Mouse (Mus musculus) MEL (cell line): Measurements from ENCODE around the gene Tshb. TPM values are rescaled to one million over a fixed set of nuclear protein-coding genes. Genes with fewer than 3 reads are reported as not detected.

Experiments used
- DNase-seq: peaks from one replicate; pipeline ENCODE4 v3.0.0; 2011; ENCODE audit warnings: low read depth, low spot score
- H3K27ac ChIP-seq: 2 replicates; pipeline ENCODE4 v1.5.1; 2012; ENCODE audit warnings: low read depth, mild to moderate bottlenecking, control low read depth, low read length, moderate library complexity; ENCODE audit not compliant: control insufficient read depth
- H3K27me3 ChIP-seq, 2 experiments: fragments of 150-350 bp in 1 of 2; sonication (generic) in 1 of 2; 2 replicates each; pipeline ENCODE4 v1.6.1; 2012; ENCODE audit warnings: low read length in 2 of 2, mild to moderate bottlenecking in 2 of 2, improper control_type of control experiment in 1 of 2, moderate library complexity in 1 of 2; ENCODE audit not compliant: insufficient read depth in 2 of 2, control insufficient read depth in 1 of 2
- H3K36me3 ChIP-seq, 2 experiments: 2 replicates each; pipeline ENCODE4 v1.6.1; 2012 to 2014; ENCODE audit warnings: low read length in 2 of 2, improper control_type of control experiment in 1 of 2, inconsistent platforms in 1 of 2, mild to moderate bottlenecking in 1 of 2; ENCODE audit not compliant: insufficient read depth in 2 of 2, control insufficient read depth in 1 of 2
- H3K4me1 ChIP-seq, 2 experiments: fragments of 150-350 bp in 1 of 2; sonication (generic) in 1 of 2; 2 replicates each; pipeline ENCODE4 v1.6.1; 2012; ENCODE audit warnings: low read length in 2 of 2, improper control_type of control experiment in 1 of 2, mild to moderate bottlenecking in 1 of 2; ENCODE audit not compliant: insufficient read depth in 2 of 2, control insufficient read depth in 1 of 2
- H3K4me3 ChIP-seq, 2 experiments: fragments of 150-350 bp in 1 of 2; sonication (generic) in 1 of 2; 2 replicates each; pipeline ENCODE4 v1.5.1; 2012; ENCODE audit warnings: low read depth in 2 of 2, low read length in 2 of 2, mild to moderate bottlenecking in 2 of 2, moderate library complexity in 2 of 2, control low read depth in 1 of 2, improper control_type of control experiment in 1 of 2; ENCODE audit not compliant: control insufficient read depth in 1 of 2, insufficient read depth in 1 of 2
- H3K79me2 ChIP-seq: 2 replicates; pipeline ENCODE4 v1.6.1; 2012; ENCODE audit warnings: mild to moderate bottlenecking, low read length, moderate library complexity; ENCODE audit not compliant: control insufficient read depth, poor library complexity, insufficient read depth
- H3K9ac ChIP-seq: 2 replicates; pipeline ENCODE4 v1.6.1; 2012; ENCODE audit warnings: low read depth, mild to moderate bottlenecking, control low read depth, low read length, moderate library complexity; ENCODE audit not compliant: control insufficient read depth, poor library complexity, severe bottlenecking
- H3K9me3 ChIP-seq: fragments of 150-350 bp; sonication (generic); replicated peaks from 2 replicates; pipeline ENCODE4 v1.6.1; 2012; ENCODE audit warnings: mild to moderate bottlenecking, low read length, improper control_type of control experiment, moderate library complexity; ENCODE audit not compliant: insufficient read depth
- BHLHE40 ChIP-seq: IDR thresholded peaks from 2 replicates; pipeline ENCODE4 v1.6.1; 2012; ENCODE audit warnings: low read depth, mild to moderate bottlenecking, inconsistent platforms, low read length, improper control_type of control experiment, borderline replicate concordance
- CHD2 ChIP-seq: IDR thresholded peaks from 2 replicates; pipeline ENCODE4 v1.6.1; 2011; ENCODE audit warnings: low read length, improper control_type of control experiment
- CTCF ChIP-seq, 3 experiments: IDR thresholded peaks in 2 of 3; conservative IDR thresholded peaks in 1 of 3; 2 replicates each; pipeline ENCODE4 v1.5.1; 2011 to 2012; ENCODE audit warnings: low read length in 3 of 3, low read depth in 2 of 3, mild to moderate bottlenecking in 2 of 3, improper control_type of control experiment in 1 of 3, inconsistent platforms in 1 of 3, mixed read lengths in 1 of 3, moderate library complexity in 1 of 3; ENCODE audit not compliant: control insufficient read depth in 1 of 3, insufficient read depth in 1 of 3, poor library complexity in 1 of 3, severe bottlenecking in 1 of 3
- E2F4 ChIP-seq: IDR thresholded peaks from 2 replicates; pipeline ENCODE4 v1.6.1; 2011; ENCODE audit warnings: low read depth, low read length, improper control_type of control experiment, borderline replicate concordance
- ELF1 ChIP-seq: IDR thresholded peaks from 2 replicates; pipeline ENCODE4 v1.6.1; 2014; ENCODE audit warnings: low read depth, mild to moderate bottlenecking, inconsistent platforms, low read length, improper control_type of control experiment, moderate library complexity
- EP300 ChIP-seq, 2 experiments: IDR thresholded peaks; 2 replicates each; pipeline ENCODE4 v1.6.1; 2011; ENCODE audit warnings: improper control_type of control experiment in 2 of 2, low read length in 2 of 2, low read depth in 1 of 2, mild to moderate bottlenecking in 1 of 2
- KAT2A ChIP-seq: conservative IDR thresholded peaks from 2 replicates; pipeline ENCODE4 v1.6.1; 2012; ENCODE audit warnings: low read depth, low read length, improper control_type of control experiment, inconsistent platforms
- MAFK ChIP-seq: IDR thresholded peaks from 2 replicates; pipeline ENCODE4 v1.6.1; 2011; ENCODE audit warnings: low read depth, mild to moderate bottlenecking, low read length, improper control_type of control experiment, borderline replicate concordance
- MAX ChIP-seq: IDR thresholded peaks from 2 replicates; pipeline ENCODE4 v1.6.1; 2011; ENCODE audit warnings: low read length, improper control_type of control experiment
- MAZ ChIP-seq: IDR thresholded peaks from 2 replicates; pipeline ENCODE4 v1.6.1; 2012; ENCODE audit warnings: low read depth, mild to moderate bottlenecking, inconsistent platforms, low read length, improper control_type of control experiment
- MXI1 ChIP-seq: IDR thresholded peaks from 2 replicates; pipeline ENCODE4 v1.6.1; 2011; ENCODE audit warnings: mild to moderate bottlenecking, low read depth, low read length, improper control_type of control experiment
- MYC ChIP-seq: IDR thresholded peaks from 2 replicates; pipeline ENCODE4 v1.6.1; 2011; ENCODE audit warnings: low read depth, mild to moderate bottlenecking, low read length, improper control_type of control experiment, moderate library complexity
- NELFE ChIP-seq: IDR thresholded peaks from 2 replicates; pipeline ENCODE4 v1.6.1; 2011; ENCODE audit warnings: low read depth, low read length, improper control_type of control experiment
- NRF1 ChIP-seq: IDR thresholded peaks from 2 replicates; pipeline ENCODE4 v1.6.1; 2014; ENCODE audit warnings: low read depth, mild to moderate bottlenecking, inconsistent platforms, low read length, improper control_type of control experiment, moderate library complexity; ENCODE audit not compliant: poor library complexity, insufficient read depth, severe bottlenecking
- POLR2A ChIP-seq, 2 experiments: IDR thresholded peaks; 2 replicates each; pipeline ENCODE4 v1.6.1; 2011 to 2012; ENCODE audit warnings: low read length in 2 of 2, mild to moderate bottlenecking in 2 of 2, control low read depth in 1 of 2, improper control_type of control experiment in 1 of 2, low read depth in 1 of 2, moderate library complexity in 1 of 2; ENCODE audit not compliant: control insufficient read depth in 1 of 2, insufficient read depth in 1 of 2, poor library complexity in 1 of 2
- POLR2AphosphoS5 ChIP-seq: IDR thresholded peaks from 2 replicates; pipeline ENCODE4 v1.6.1; 2012; ENCODE audit warnings: low read depth, borderline replicate concordance, mild to moderate bottlenecking, inconsistent platforms, low read length, moderate library complexity, mixed read lengths
- RAD21 ChIP-seq: IDR thresholded peaks from 2 replicates; pipeline ENCODE4 v1.6.1; 2011; ENCODE audit warnings: mild to moderate bottlenecking, low read depth, low read length, improper control_type of control experiment
- TBP ChIP-seq: IDR thresholded peaks from 2 replicates; pipeline ENCODE4 v1.8.0; 2011; ENCODE audit warnings: low read depth, low read length, improper control_type of control experiment
- UBTF ChIP-seq: IDR thresholded peaks from 2 replicates; pipeline ENCODE4 v1.6.1; 2012; ENCODE audit warnings: low read depth, mild to moderate bottlenecking, inconsistent platforms, low read length, improper control_type of control experiment, moderate library complexity, borderline replicate concordance; ENCODE audit not compliant: insufficient read depth
- USF1 ChIP-seq: IDR thresholded peaks from 2 replicates; pipeline ENCODE4 v1.6.1; 2014; ENCODE audit warnings: low read depth, mild to moderate bottlenecking, inconsistent platforms, low read length, improper control_type of control experiment, moderate library complexity
- USF2 ChIP-seq, 2 experiments: IDR thresholded peaks; 2 replicates each; pipeline ENCODE4 v1.6.1; 2011 to 2012; ENCODE audit warnings: improper control_type of control experiment in 2 of 2, low read length in 2 of 2, borderline replicate concordance in 1 of 2, inconsistent platforms in 1 of 2, low read depth in 1 of 2, mild to moderate bottlenecking in 1 of 2; ENCODE audit not compliant: insufficient read depth in 1 of 2
- ZC3H11A ChIP-seq: IDR thresholded peaks from 2 replicates; pipeline ENCODE4 v1.6.1; 2012; ENCODE audit warnings: low read depth, mild to moderate bottlenecking, inconsistent platforms, low read length, improper control_type of control experiment
- ZKSCAN1 ChIP-seq: IDR thresholded peaks from 2 replicates; pipeline ENCODE4 v1.6.1; 2012; ENCODE audit warnings: low read depth, mild to moderate bottlenecking, inconsistent platforms, low read length, improper control_type of control experiment, moderate library complexity
- ZMIZ1 ChIP-seq: IDR thresholded peaks from 2 replicates; pipeline ENCODE4 v1.6.1; 2012; ENCODE audit warnings: low read depth, mild to moderate bottlenecking, inconsistent platforms, low read length, improper control_type of control experiment, moderate library complexity
- ZNF384 ChIP-seq: IDR thresholded peaks from 2 replicates; pipeline ENCODE4 v1.6.1; 2012; ENCODE audit warnings: low read depth, mild to moderate bottlenecking, inconsistent platforms, low read length, improper control_type of control experiment
- polyA plus RNA-seq, 2 experiments: library from polyadenylated mRNA; stranded (reverse) in 1 of 2; unstranded in 1 of 2; fragments of >175 nt in 1 of 2; fragments of >200 nt in 1 of 2; gene quantifications; 2 replicates each; pipeline versions ENCODE4 v1.2.1 to v1.2.4; 2012; ENCODE audit warnings: low replicate concordance in 2 of 2, low read depth in 1 of 2; ENCODE audit not compliant: insufficient read length in 2 of 2, insufficient read depth in 1 of 2, missing spikeins in 1 of 2
- total RNA-seq: library from RNA; depleted of rRNA; stranded (reverse); fragments of 300-350 nt; gene quantifications from 2 replicates; pipeline ENCODE4 v1.2.3, GENCODE M21; 2012

Gene Tshb
- total and polyA plus RNA-seq, 3 experiments = not detected

DNA sequence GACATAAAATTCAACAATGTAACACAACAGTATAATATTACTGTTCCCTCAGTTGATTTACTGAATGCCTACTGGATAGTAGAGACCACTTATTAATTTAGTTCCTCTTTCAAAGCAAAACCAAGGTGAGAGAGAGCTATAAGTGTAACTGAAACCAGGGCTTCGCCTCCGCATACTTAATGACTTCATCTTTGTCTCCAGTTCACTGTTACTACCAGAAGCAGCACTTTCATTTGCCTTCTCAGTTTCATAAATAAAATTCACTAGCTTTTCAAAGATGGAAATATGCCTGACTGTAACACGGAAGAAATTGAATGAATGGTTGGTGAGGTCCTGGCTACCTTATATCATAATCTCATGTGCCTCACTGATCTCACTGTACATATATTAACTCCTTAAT is 49.5 kb downstream of the Tshb start:
- no peak overlapping the region for H3K27ac ChIP-seq
- no peak overlapping the region for H3K9ac ChIP-seq
- H3K4me3 ChIP-seq = no peak overlapping the region
- no peaks in the 10 kb centered on the region for H3K27me3 ChIP-seq
- H3K4me1 ChIP-seq = no peaks in the 10 kb centered on the region
- DNase-seq = no peak
- no peaks in the 10 kb centered on the region for H3K79me2 ChIP-seq
- no peaks in the 10 kb centered on the region for H3K9me3 ChIP-seq
- TF ChIP-seq MAX (no peak), MXI1 (no peak), BHLHE40 (no peak), MAZ (no peak), EP300 (IDR thresholded peaks at IDR 0.05; ENCODE audit: low read depth in 1 of 2, low read length in 2 of 2) (no peak), CTCF (IDR thresholded peaks at IDR 0.05 in 2 of 3, conservative IDR thresholded peaks at IDR 0.05 in 1 of 3; ENCODE audit: control insufficient read depth in 1 of 3, insufficient read depth in 1 of 3, low read depth in 2 of 3, low read length in 3 of 3, poor library complexity in 1 of 3, severe bottlenecking in 1 of 3) (no peak), USF1 (no peak), ZNF384 (no peak), ZKSCAN1 (no peak), E2F4 (no peak), NRF1 (no peak), POLR2AphosphoS5 (no peak), UBTF (no peak), MYC (no peak), KAT2A (no peak), TBP (no peak), MAFK (no peak)
- no peaks in the 10 kb centered on the region for H3K36me3 ChIP-seq

DNA sequence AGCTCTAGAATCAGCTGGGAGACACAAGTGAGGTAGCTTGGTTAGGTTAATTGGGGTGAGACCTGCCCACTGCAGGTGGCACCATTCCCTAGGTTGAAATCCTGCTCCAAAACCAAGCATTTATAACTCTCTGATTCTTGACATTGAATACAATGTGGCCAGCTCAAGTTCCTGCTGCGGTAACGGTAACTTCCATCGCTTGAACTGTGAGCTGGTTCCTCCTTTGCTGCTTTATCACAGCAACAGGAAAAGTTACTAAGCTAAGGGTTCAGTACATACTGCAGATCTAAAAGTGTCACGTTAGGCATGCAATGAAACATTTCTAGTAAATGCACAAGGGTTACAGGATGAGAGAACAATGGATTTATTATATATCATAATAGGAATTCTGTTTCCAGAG is 49.9 kb downstream of the Tshb start:
- Histone ChIP-seq H3K27ac (no peak overlapping the region), H3K9ac (no peak overlapping the region), H3K79me2 (no peaks in the 10 kb centered on the region), H3K4me3 (no peak overlapping the region), H3K9me3 (no peaks in the 10 kb centered on the region), H3K27me3 (no peaks in the 10 kb centered on the region), H3K36me3 (no peaks in the 10 kb centered on the region), H3K4me1 (no peaks in the 10 kb centered on the region)
- no peak for DNase-seq
- no peak for TF ChIP-seq ZKSCAN1
- no peak for TF ChIP-seq USF2 (IDR thresholded peaks at IDR 0.05; ENCODE audit: borderline replicate concordance in 1 of 2, insufficient read depth in 1 of 2, low read depth in 1 of 2, low read length in 2 of 2)
- no peak for TF ChIP-seq USF1
- TF ChIP-seq RAD21 = no peak
- no peak for TF ChIP-seq NELFE
- TF ChIP-seq ZC3H11A = no peak
- TF ChIP-seq ELF1 = no peak
- no peak for TF ChIP-seq CHD2
- TF ChIP-seq ZMIZ1 = no peak
- TF ChIP-seq POLR2A (IDR thresholded peaks at IDR 0.05; ENCODE audit: control insufficient read depth in 1 of 2, insufficient read depth in 1 of 2, low read depth in 1 of 2, low read length in 2 of 2, poor library complexity in 1 of 2) = no peak
- TF ChIP-seq TBP = no peak
